Mouse (Mus musculus) myocyte (in vitro differentiated cells): ENCODE measurements around the gene Ubtd1. TPM values are rescaled to one million over a fixed set of nuclear protein-coding genes. Genes with fewer than 3 reads are reported as not detected.

Experiments
- H3K27me3 ChIP-seq: one replicate; pipeline ENCODE4 v1.6.1; 2011; ENCODE audit not compliant: control insufficient read depth, insufficient read depth, insufficient read length
- H3K36me3 ChIP-seq: one replicate; pipeline ENCODE4 v1.6.1; 2011; ENCODE audit not compliant: control insufficient read depth, insufficient read depth
- H3K4me2 ChIP-seq: one replicate; pipeline ENCODE4 v1.6.1; 2011; ENCODE audit warnings: low read depth, control low read depth
- H3K4me3 ChIP-seq: one replicate; pipeline ENCODE4 v1.5.1; 2011; ENCODE audit warnings: mild to moderate bottlenecking, control low read depth, moderate library complexity
- H3K79me2 ChIP-seq: one replicate; pipeline ENCODE4 v1.6.1; 2011; ENCODE audit not compliant: control insufficient read depth, insufficient read depth
- H3ac ChIP-seq: one replicate; pipeline ENCODE4 v1.6.1; 2011; ENCODE audit not compliant: control insufficient read depth, insufficient read length
- CEBPB ChIP-seq: IDR thresholded peaks from 2 replicates; pipeline ENCODE4 v1.6.1; 2011; ENCODE audit warnings: mild to moderate bottlenecking, moderate library complexity; ENCODE audit not compliant: poor library complexity, insufficient read depth, severe bottlenecking
- MAX ChIP-seq: IDR thresholded peaks from one replicate; pipeline ENCODE4 v1.6.1; 2011; ENCODE audit warnings: low read depth, mild to moderate bottlenecking, control low read depth
- MYOD1 ChIP-seq, 3 experiments: IDR thresholded peaks; one replicate each; pipeline ENCODE4 v1.6.1; 2011; ENCODE audit warnings: control low read depth in 2 of 3, low read depth in 2 of 3, mild to moderate bottlenecking in 2 of 3, moderate library complexity in 1 of 3; ENCODE audit not compliant: insufficient read length in 2 of 3, control insufficient read depth in 1 of 3
- MYOG ChIP-seq, 3 experiments: IDR thresholded peaks; one replicate each; pipeline ENCODE4 v1.6.1; 2011; ENCODE audit warnings: control low read depth in 2 of 3, low read depth in 2 of 3, mild to moderate bottlenecking in 2 of 3; ENCODE audit not compliant: insufficient read length in 2 of 3, control insufficient read depth in 1 of 3, insufficient read depth in 1 of 3
- POLR2A ChIP-seq: IDR thresholded peaks from one replicate; pipeline ENCODE4 v1.6.1; 2011; ENCODE audit warnings: low read depth, mild to moderate bottlenecking, control low read depth, moderate library complexity; ENCODE audit not compliant: insufficient read length
- POLR2AphosphoS2 ChIP-seq: IDR thresholded peaks from one replicate; pipeline ENCODE4 v1.6.1; 2011; ENCODE audit warnings: low read depth, control low read depth; ENCODE audit not compliant: insufficient read length
- REST ChIP-seq: IDR thresholded peaks from one replicate; pipeline ENCODE4 v1.6.1; 2011; ENCODE audit warnings: mild to moderate bottlenecking, control low read depth, moderate library complexity; ENCODE audit not compliant: insufficient read depth, insufficient read length
- SRF ChIP-seq: IDR thresholded peaks from one replicate; pipeline ENCODE4 v1.6.1; 2011; ENCODE audit warnings: low read depth; ENCODE audit not compliant: control insufficient read depth, insufficient read length
- TCF12 ChIP-seq: IDR thresholded peaks from one replicate; pipeline ENCODE4 v1.6.1; 2011; ENCODE audit warnings: mild to moderate bottlenecking, control low read depth; ENCODE audit not compliant: poor library complexity, insufficient read depth, severe bottlenecking
- TCF3 ChIP-seq: IDR thresholded peaks from one replicate; pipeline ENCODE4 v1.6.1; 2011; ENCODE audit warnings: low read depth, control low read depth; ENCODE audit not compliant: insufficient read length
- USF1 ChIP-seq: IDR thresholded peaks from one replicate; pipeline ENCODE4 v1.6.1; 2011; ENCODE audit warnings: low read depth, mild to moderate bottlenecking, control low read depth, moderate library complexity
- polyA plus RNA-seq: library from polyadenylated mRNA; unstranded; fragments of >200 nt; fragmentation: generic; extraction: Trizol; gene quantifications from one replicate; pipeline ENCODE4 v1.2.1, GENCODE M21; 2012; ENCODE audit warnings: missing spikeins

Ubtd1 gene
- polyA plus RNA-seq, 1 experiment: 141 TPM

DNA sequence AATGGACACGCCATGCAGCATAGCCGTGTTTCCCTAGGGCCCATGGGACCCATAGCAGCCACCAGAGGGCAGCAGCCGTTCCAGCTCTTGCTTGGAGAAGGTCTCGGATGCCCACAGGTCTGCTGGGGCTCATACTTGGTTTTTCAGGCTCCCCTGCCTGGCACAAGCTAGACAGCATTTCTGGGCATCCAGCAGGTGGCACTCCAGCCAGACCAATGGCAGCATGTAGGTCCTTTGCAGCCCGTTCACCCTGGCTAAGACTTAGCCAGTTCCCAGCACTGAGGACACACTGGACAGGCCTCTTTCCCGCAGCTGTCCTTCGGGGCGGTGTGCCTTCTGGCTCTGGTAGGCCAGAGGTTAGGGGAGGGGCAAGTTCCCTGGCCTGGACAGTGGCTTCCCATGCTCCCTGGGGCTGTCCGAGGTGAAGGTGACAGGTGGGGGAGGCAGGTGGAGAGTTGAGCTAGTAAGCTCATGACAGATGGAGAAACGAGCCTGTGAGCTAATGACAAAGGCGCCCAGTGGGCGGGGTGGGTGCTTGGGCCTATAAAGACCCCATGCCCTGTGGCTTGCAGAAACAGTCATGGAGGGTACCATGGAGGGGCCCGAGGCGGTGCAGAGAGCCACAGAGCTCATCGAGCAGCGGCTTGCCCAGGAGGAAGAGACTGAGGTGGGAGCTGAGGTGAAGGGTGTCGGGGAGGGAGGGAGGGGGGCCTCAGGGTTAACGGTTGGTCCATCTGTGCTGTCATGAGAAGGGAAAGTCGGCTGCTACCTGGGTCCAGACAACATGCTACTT, 54.1 kb downstream of the Ubtd1 start, which contains the start of gene Ankrd2:
Gene Ankrd2, plus strand, starts transcription at position 545 of the 793 bp plus-strand sequence.
- Histone ChIP-seq H3K79me2 (peaks cover 7% of the 10 kb centered on the region), H3ac (no peak within 1 kb of the TSS), H3K27me3 (no peaks in the 10 kb centered on the region), H3K4me3 (no peak within 1 kb of the TSS), H3K4me2 (no peak within 1 kb of the TSS), H3K36me3 (peaks cover 15% of the 10 kb centered on the region)
- TF ChIP-seq MYOG (IDR thresholded peaks at IDR 0.05; ENCODE audit: control insufficient read depth in 1 of 3, insufficient read depth in 1 of 3, insufficient read length in 2 of 3, low read depth in 2 of 3): peak; percentile 63 to 97 (median 74)
- TF ChIP-seq TCF12: peak; percentile 1
- TF ChIP-seq MYOD1 (IDR thresholded peaks at IDR 0.05; ENCODE audit: control insufficient read depth in 1 of 3, insufficient read length in 2 of 3, low read depth in 2 of 3): peak in 2 of 3 experiments; percentile 70 to 82
- TF ChIP-seq TCF3: peak; percentile 52
- no peak for TF ChIP-seq POLR2A

DNA sequence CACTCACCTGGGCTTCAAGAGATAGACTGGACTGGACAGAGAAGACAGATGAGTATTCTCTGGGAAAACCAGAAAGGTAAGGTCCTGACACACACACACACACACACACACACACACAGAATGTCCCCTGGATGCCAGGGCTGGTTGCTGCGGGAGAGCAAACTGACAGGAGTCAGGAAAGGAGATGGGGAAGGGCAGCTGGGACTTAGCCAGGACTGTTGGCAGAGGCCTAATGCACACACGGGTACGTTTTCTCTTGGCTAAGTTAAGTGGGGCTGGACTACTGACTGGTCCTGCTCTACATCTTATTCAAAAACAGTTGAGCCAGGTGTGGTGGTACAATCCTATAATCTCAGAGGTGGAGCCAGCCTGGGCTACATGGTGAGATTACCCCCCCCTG, 54.8 kb downstream of the Ubtd1 start:
- H3K36me3 ChIP-seq: peaks cover 15% of the 10 kb centered on the region
- peaks cover 5% of the 10 kb centered on the region for H3K79me2 ChIP-seq
- no peaks in the 10 kb centered on the region for H3K27me3 ChIP-seq
- no peak overlapping the region for H3K4me2 ChIP-seq
- H3K4me3 ChIP-seq: no peak overlapping the region
- TF ChIP-seq MYOD1 (IDR thresholded peaks at IDR 0.05; ENCODE audit: control insufficient read depth in 1 of 3, insufficient read length in 2 of 3, low read depth in 2 of 3) (peak in 2 of 3 experiments; percentile 34 to 67), MYOG (IDR thresholded peaks at IDR 0.05; ENCODE audit: control insufficient read depth in 1 of 3, insufficient read depth in 1 of 3, insufficient read length in 2 of 3, low read depth in 2 of 3) (peak in 1 of 3 experiments; percentile 39), POLR2A (no peak)
- no peak overlapping the region for H3ac ChIP-seq

DNA sequence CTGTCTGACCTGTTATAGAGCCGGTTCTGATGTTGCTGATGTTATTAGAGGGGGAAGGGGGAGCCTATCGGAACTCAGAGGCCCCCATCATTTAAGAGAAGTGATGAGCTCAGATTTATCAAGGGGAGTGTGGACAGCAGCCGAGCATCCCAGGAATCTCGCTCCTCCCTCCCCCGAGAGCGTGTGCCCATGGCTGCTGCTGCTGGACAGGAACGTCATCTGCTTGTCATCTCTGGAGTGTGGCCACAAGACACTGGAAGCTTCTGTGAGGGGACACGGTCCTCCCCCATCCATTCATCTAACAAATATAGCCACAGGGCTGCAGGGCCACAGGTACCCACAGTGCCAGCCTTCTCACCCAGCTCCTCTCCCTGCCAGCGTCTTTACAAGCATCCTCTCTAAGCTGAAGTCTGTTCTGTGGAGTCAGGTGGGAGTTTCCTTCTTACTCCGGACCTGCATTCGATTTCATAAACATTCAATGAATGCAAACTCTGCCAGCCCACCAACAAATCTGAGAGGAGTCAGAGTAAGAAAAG, 55.7 kb downstream of the Ubtd1 start:
- no peaks in the 10 kb centered on the region for H3K27me3 ChIP-seq
- no peak overlapping the region for H3ac ChIP-seq
- TF ChIP-seq SRF (no peak), MYOG (IDR thresholded peaks at IDR 0.05; ENCODE audit: control insufficient read depth in 1 of 3, insufficient read depth in 1 of 3, insufficient read length in 2 of 3, low read depth in 2 of 3) (peak in 1 of 3 experiments; percentile 83), POLR2AphosphoS2 (peak; percentile 55), TCF3 (no peak), MYOD1 (IDR thresholded peaks at IDR 0.05; ENCODE audit: control insufficient read depth in 1 of 3, insufficient read length in 2 of 3, low read depth in 2 of 3) (peak in 1 of 3 experiments; percentile 76), REST (no peak), POLR2A (peak; percentile 16), CEBPB (no peak), MAX (no peak)
- no peak overlapping the region for H3K4me3 ChIP-seq
- H3K4me2 ChIP-seq: no peak overlapping the region
- H3K79me2 ChIP-seq: peaks cover 1% of the 10 kb centered on the region
- peaks cover 11% of the 10 kb centered on the region for H3K36me3 ChIP-seq

DNA sequence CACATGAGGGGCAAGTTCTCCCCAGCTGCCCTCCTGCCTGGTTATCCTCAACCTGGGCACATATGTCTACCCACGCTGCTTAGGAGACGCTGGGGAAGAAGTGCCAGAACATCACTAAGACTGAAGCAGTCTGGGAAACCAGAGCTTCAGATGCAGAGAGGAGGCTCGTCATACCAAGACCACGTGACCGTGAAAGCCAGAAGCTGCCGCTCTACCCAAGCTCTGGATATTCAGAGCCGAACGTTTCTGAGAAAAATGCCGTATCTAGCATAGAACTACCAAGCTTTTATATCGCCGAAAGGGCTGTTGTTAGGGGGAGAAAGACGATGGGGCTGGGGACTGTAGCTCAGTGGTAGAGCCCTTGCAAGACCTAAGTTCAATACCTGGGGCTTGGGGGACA, 56.7 kb downstream of the Ubtd1 start:
- Histone ChIP-seq H3K4me3 (no peak overlapping the region), H3K27me3 (no peaks in the 10 kb centered on the region), H3K4me2 (no peak overlapping the region), H3K36me3 (peaks cover 4% of the 10 kb centered on the region), H3ac (no peak overlapping the region), H3K79me2 (no peaks in the 10 kb centered on the region)
- peak; percentile 41 for TF ChIP-seq POLR2AphosphoS2
- no peak for TF ChIP-seq MYOD1 (IDR thresholded peaks at IDR 0.05; ENCODE audit: control insufficient read depth in 1 of 3, insufficient read length in 2 of 3, low read depth in 2 of 3)
- no peak for TF ChIP-seq MAX
- no peak for TF ChIP-seq SRF
- no peak for TF ChIP-seq POLR2A
- no peak for TF ChIP-seq TCF12
- TF ChIP-seq USF1: no peak
- TF ChIP-seq TCF3: no peak
- no peak for TF ChIP-seq REST

DNA sequence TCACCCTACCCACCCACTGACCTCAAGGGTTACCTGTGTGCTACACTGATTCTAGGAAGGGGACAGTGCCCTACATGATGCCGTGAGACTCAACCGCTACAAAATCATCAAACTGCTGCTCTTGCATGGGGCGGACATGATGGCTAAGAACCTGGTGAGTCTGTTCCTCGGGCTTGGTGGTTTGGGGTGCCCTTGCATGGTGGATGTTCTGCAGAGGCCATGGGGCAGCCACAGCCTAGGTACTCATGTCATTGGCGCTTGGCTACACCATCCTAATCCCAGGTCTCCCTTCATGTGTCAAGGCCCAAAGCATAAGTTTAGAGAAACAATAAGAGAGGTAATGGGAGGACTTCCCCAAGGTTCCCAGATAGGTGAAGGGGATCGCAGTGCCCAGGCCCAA, 62.4 kb downstream of the Ubtd1 start:
- H3ac ChIP-seq: no peak overlapping the region
- H3K4me3 ChIP-seq: no peak overlapping the region
- no peaks in the 10 kb centered on the region for H3K36me3 ChIP-seq
- TF ChIP-seq MYOG (IDR thresholded peaks at IDR 0.05; ENCODE audit: control insufficient read depth in 1 of 3, insufficient read depth in 1 of 3, insufficient read length in 2 of 3, low read depth in 2 of 3) (no peak), TCF12 (no peak), MYOD1 (IDR thresholded peaks at IDR 0.05; ENCODE audit: control insufficient read depth in 1 of 3, insufficient read length in 2 of 3, low read depth in 2 of 3) (no peak)
- no peak overlapping the region for H3K4me2 ChIP-seq
- no peaks in the 10 kb centered on the region for H3K79me2 ChIP-seq
- no peaks in the 10 kb centered on the region for H3K27me3 ChIP-seq
